Mouse (Mus musculus): ENCODE measurements at regions not wholly inside any gene's neighbourhood (a gene's known extent, or its start where the extent isn't known, plus 50 kb on each side); places are given as distances from the start of the nearest gene placed in this dataset.

- H3K27ac ChIP-seq (ENCODE audit: insufficient read depth, low read length) = no peak overlapping the region
- no peak for TF ChIP-seq CTCF (IDR thresholded peaks at IDR 0.05; ENCODE audit: borderline replicate concordance, insufficient read depth, low read depth, low read length)
- TF ChIP-seq POLR2A (IDR thresholded peaks at IDR 0.05; ENCODE audit: borderline replicate concordance, insufficient read depth, low read length) = no peak
- WGBS = 11% methylated on average over 7 of the region's 7 CpGs
- H3K27me3 ChIP-seq (ENCODE audit: control insufficient read depth, insufficient read depth, low read length) = no peaks in the 10 kb centered on the region
- DNase-seq = peak; percentile 44 to 67
- peaks cover 5% of the 10 kb centered on the region; the same call in 1 of the 2 replicates for H3K4me1 ChIP-seq (ENCODE audit: control insufficient read depth, insufficient read depth, low read length)
- H3K4me3 ChIP-seq (replicated peaks; ENCODE audit: insufficient read depth, low read depth, low read length) = no peak overlapping the region
These were observed 50.7 kb upstream of the Jmy start for GRCm38 (mm10) chr13:93550311-93550710.
